Mouse (Mus musculus): Measurements from ENCODE around the gene Zg16. TPM values are rescaled to one million over a fixed set of nuclear protein-coding genes. Genes with fewer than 3 reads are reported as not detected.
A peak's percentile ranks its signal among the peaks of the same experiment; 100 is the strongest.

The Zg16 gene
- polyA plus RNA-seq, 1 experiment from 2014 or later = not detected

DNA sequence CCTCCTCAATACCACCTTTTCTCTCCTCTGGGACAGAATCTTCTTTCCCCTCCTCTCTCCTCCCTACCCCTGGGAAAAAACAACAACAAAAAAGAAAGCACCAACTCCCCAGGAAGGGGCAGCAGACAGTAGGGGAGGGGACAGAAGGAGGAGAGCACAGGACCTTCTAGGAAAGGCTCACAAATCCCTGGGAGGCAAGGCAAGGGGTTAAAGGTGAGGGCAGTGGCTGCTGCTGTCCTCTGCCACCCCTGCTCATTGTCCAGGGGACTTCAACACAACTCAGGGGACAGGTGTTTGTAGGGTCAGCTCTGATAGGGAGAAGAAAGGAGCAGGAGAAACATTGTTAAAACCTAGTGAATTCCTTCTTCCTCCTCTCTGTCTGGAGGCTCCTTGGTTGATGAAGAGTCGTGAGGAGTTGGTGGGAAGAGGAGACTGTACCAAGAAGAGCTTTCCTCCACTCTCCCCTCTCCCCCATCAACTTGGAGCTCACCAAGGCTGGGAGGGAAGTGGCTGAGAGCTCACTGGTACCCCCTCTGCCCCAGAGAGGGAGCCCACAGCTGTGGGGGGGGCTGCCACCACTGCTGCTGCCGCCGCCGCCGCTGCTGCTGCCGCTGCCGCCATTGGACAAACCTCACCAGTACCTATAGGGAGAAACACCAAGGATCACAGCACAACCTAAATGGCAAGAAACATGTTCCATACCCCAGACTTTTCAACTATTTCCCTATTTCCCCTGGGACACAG, 64.4 kb downstream of the Zg16 start:
- DNase-seq (ENCODE audit: low spot score) (no peak), ATAC-seq (ENCODE audit: low read depth) (no peak)
- Histone ChIP-seq H3K9ac (ENCODE audit: low read depth, low read length) (peak overlapping the region; percentile 98; the same call in 1 of the 2 replicates), H3K4me3 (ENCODE audit: low read depth, low read length) (no peak overlapping the region), H3K4me2 (ENCODE audit: low read depth, low read length) (peak overlapping the region; percentile 79), H3K27ac (replicated peaks; ENCODE audit: low read depth, low read length) (no peak overlapping the region), H3K9me3 (ENCODE audit: control insufficient read depth, low read length) (no peaks in the 10 kb centered on the region), H3K4me1 (ENCODE audit: control insufficient read depth, insufficient read depth, low read length) (peaks cover 34% of the 10 kb centered on the region), H3K36me3 (ENCODE audit: control insufficient read depth, insufficient read depth, low read length) (peaks cover 30% of the 10 kb centered on the region), H3K27me3 (replicated peaks; ENCODE audit: control insufficient read depth, insufficient read depth, low read length) (no peaks in the 10 kb centered on the region)
- 59% methylated on average over 3 of the region's 7 CpGs for WGBS

DNA sequence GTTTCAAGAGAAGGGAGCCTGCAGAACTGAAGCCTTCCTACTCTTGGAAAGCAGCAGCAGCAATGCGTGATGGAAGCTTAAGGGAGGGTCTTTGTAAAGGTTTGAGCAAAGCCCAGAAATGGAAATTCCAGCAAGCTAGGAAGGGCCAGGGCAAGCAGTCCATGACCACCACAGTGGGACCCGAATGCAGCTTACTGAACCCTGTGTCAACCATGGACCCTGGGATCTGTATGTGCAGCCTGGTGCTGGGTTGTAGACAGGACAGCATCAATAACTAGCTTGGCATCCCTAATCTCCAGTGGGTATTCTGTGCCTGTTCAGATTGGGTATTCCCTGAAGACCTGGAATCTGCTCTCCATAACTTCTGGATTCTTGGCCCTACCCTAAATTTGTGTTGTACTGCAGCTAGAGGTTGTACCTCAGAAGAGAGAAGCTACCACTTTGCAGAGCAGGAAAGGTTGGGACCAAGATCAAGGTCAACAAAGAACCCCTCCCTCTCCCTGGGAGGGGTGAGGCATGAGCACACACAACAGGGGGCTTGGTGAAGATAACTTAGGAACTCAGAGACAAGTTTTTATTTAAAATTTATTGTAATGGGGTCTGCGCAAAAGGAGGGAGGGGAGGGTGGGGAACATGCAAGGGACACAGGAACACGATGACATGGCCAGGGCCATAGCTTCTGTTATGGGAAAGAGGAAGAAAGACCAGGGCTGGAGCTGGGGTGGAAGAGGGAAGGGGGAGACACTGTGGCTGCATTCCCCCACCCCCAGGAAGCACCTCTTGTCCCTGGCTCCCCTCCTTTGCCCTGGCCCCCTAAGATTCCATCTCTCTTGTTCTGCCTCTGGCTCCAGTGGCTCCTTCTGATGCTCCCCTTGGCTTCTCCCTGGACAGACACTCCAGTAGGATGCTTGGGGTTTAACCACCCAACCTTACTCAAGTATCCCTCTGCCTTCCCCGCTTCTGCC, 65.3 kb downstream of the Zg16 start:
- no peak for ATAC-seq (ENCODE audit: low read depth)
- no peaks in the 10 kb centered on the region for H3K27me3 ChIP-seq (replicated peaks; ENCODE audit: control insufficient read depth, insufficient read depth, low read length)
- H3K27ac ChIP-seq (replicated peaks; ENCODE audit: low read depth, low read length) = peak overlapping the region; percentile 84
- peaks cover 30% of the 10 kb centered on the region for H3K36me3 ChIP-seq (ENCODE audit: control insufficient read depth, insufficient read depth, low read length)
- DNase-seq (ENCODE audit: low spot score) = peak; percentile 38
- peak overlapping the region; percentile 59 for H3K4me3 ChIP-seq (ENCODE audit: low read depth, low read length)
- H3K4me1 ChIP-seq (ENCODE audit: control insufficient read depth, insufficient read depth, low read length) = peaks cover 36% of the 10 kb centered on the region
- peak overlapping the region; percentile 78 for H3K9ac ChIP-seq (ENCODE audit: low read depth, low read length)
- H3K9me3 ChIP-seq (ENCODE audit: control insufficient read depth, low read length) = no peaks in the 10 kb centered on the region
- 38% methylated on average over 5 of the region's 5 CpGs for WGBS
- peak overlapping the region; percentile 83 for H3K4me2 ChIP-seq (ENCODE audit: low read depth, low read length)

DNA sequence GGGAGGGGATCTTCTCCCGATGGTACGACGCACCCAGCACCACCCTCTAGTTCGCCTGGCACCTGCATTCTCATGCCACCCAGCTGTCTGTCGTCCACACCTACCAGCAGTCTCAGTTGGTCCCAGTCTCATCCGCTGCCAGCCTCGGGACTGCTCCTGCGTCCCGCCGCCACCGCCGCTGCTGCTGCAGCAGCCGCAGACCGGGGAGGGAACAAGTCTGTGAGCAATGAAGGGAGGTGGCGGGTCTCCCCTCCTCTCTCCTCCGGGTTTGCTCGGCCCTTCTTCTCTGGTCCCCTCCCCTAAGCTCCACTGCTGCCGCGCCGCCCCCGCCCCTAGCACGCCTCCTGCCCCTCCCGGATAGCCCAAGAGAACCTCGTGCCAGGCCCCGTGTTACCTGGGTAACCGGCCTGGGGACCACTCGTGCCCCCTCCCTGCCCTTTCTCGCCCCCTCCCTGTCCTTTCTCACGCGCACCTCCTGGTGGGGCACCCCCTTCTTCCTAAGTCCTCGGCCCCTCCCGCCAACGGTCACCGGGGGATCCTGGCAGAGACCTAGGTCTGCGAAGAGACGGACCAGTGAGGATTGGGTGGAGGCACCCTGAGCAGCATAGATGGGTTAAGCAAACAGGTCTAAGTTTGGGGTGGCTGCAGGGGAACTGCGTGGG, 66.1 kb downstream of the Zg16 start, which contains the start of the genes Gm42742 and Prrt2:
TSS of gene Gm42742 (minus strand) at position 197 of the 662 bp plus-strand sequence.
TSS of gene Prrt2 (minus strand) at position 311 of the 662 bp plus-strand sequence.
- Histone ChIP-seq H3K4me2 (ENCODE audit: low read depth, low read length) (peak within 1 kb of the TSS; percentile 83), H3K36me3 (ENCODE audit: control insufficient read depth, insufficient read depth, low read length) (peaks cover 30% of the 10 kb centered on the region), H3K27me3 (replicated peaks; ENCODE audit: control insufficient read depth, insufficient read depth, low read length) (no peaks in the 10 kb centered on the region), H3K9me3 (ENCODE audit: control insufficient read depth, low read length) (no peaks in the 10 kb centered on the region), H3K4me1 (ENCODE audit: control insufficient read depth, insufficient read depth, low read length) (peaks cover 37% of the 10 kb centered on the region), H3K4me3 (ENCODE audit: low read depth, low read length) (peak within 1 kb of the TSS; percentile 59), H3K27ac (replicated peaks; ENCODE audit: low read depth, low read length) (peak within 1 kb of the TSS; percentile 84), H3K9ac (ENCODE audit: low read depth, low read length) (peak within 1 kb of the TSS; percentile 78)
- DNase-seq (ENCODE audit: low spot score) (peak; percentile 91), ATAC-seq (ENCODE audit: low read depth) (peak; percentile 48)
- WGBS = 2% methylated on average over 32 of the region's 37 CpGs

DNA sequence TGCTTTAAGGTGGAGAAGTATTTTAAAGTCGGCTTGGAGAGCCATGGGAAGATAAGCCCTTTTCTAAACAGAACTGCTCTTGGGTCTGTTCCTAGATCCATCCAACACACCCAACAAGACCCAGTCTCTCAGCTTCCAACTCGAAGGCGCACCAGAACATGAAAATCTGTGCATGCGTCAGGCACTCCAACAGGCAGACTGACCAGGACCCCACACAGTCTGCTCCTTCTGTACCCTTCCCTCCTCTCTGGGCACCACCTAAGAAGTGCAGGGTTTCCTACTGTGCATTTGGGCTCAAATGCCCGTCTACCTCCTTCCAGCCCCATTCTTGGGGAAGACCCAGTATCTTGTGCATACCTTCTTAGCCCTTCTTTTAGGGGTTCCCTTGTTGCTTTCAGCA, 66.6 kb downstream of the Zg16 start:
- peak overlapping the region; percentile 83 for H3K4me2 ChIP-seq (ENCODE audit: low read depth, low read length)
- peaks cover 41% of the 10 kb centered on the region for H3K4me1 ChIP-seq (ENCODE audit: control insufficient read depth, insufficient read depth, low read length)

DNA sequence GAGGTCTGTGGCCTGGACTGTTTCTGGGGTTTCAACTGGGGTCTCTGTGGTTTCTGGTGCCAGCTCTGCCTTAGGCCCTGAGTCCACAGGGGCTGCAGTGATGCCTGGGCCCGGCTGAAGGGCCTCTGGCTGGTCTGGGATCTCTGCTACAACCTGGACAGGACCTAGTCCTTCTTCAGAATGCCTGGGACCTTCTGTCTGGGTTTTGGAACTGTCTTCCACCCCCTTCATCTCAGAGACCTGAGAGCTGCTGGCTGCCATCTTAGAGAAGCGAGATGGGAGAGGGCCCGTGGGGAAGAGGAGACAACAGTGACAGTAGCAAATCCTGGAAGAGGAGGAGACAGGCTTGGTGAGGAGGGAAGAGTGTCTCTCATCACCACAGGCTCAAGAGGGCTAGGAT, 67.1 kb downstream of the Zg16 start:
- peak overlapping the region; percentile 84 for H3K27ac ChIP-seq (replicated peaks; ENCODE audit: low read depth, low read length)
- H3K4me3 ChIP-seq (ENCODE audit: low read depth, low read length) = peak overlapping the region; percentile 59
- 40% methylated on average over 3 of the region's 3 CpGs for WGBS
- ATAC-seq (ENCODE audit: low read depth) (no peak), DNase-seq (ENCODE audit: low spot score) (no peak)
- no peaks in the 10 kb centered on the region for H3K9me3 ChIP-seq (ENCODE audit: control insufficient read depth, low read length)
- no peaks in the 10 kb centered on the region for H3K27me3 ChIP-seq (replicated peaks; ENCODE audit: control insufficient read depth, insufficient read depth, low read length)
- peaks cover 37% of the 10 kb centered on the region for H3K36me3 ChIP-seq (ENCODE audit: control insufficient read depth, insufficient read depth, low read length)
- peak overlapping the region; percentile 78 for H3K9ac ChIP-seq (ENCODE audit: low read depth, low read length)
- H3K4me2 ChIP-seq (ENCODE audit: low read depth, low read length) = peak overlapping the region; percentile 83
- peaks cover 41% of the 10 kb centered on the region for H3K4me1 ChIP-seq (ENCODE audit: control insufficient read depth, insufficient read depth, low read length)

More for the DNA sequence above, 66.6 kb downstream of the Zg16 start:
- ATAC-seq (ENCODE audit: low read depth) = no peak
- Histone ChIP-seq H3K9ac (ENCODE audit: low read depth, low read length) (peak overlapping the region; percentile 78), H3K27ac (replicated peaks; ENCODE audit: low read depth, low read length) (peak overlapping the region; percentile 84), H3K4me3 (ENCODE audit: low read depth, low read length) (peak overlapping the region; percentile 59), H3K36me3 (ENCODE audit: control insufficient read depth, insufficient read depth, low read length) (peaks cover 36% of the 10 kb centered on the region), H3K9me3 (ENCODE audit: control insufficient read depth, low read length) (no peaks in the 10 kb centered on the region), H3K27me3 (replicated peaks; ENCODE audit: control insufficient read depth, insufficient read depth, low read length) (no peaks in the 10 kb centered on the region)
- no peak for DNase-seq (ENCODE audit: low spot score)
- WGBS = 36% methylated on average over 5 of the region's 5 CpGs

DNA sequence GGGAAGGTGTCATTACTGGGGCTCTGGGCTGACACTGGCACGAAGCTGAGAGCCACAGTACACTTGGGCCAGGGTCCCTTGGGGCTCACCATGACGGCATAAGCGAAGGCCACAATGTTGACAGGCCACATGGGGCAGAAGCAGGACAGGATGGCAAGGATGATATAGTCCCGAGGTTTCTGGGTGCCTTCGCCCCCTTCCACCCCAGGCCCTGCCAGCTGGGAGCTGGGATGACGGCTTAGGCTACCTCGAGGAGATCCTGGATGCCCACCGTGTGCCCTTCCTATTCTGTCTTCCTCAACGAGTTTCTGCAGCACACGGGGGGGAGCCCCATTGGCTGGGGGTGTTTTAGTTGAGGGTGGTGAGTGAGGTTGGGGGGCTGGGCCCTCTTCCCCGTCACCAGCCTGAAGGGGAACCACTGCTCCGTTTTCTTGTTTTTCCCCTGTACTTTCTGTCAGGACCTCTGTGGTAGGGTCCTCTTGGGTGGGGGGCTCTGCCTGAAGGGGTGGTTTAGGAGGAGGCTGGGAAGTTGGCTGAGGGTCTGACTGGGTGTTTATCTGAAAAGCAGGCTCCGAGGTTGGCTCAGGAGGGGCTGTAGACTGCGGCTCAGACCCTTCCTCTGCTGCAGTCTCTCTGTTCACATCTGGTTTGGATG, 67.7 kb downstream of the Zg16 start:
- WGBS = 55% methylated on average over 10 of the region's 14 CpGs
- H3K27me3 ChIP-seq (replicated peaks; ENCODE audit: control insufficient read depth, insufficient read depth, low read length) = no peaks in the 10 kb centered on the region
- DNase-seq (ENCODE audit: low spot score) (no peak), ATAC-seq (ENCODE audit: low read depth) (no peak)
- H3K4me3 ChIP-seq (ENCODE audit: low read depth, low read length) = peak overlapping the region; percentile 59
- H3K9me3 ChIP-seq (ENCODE audit: control insufficient read depth, low read length) = no peaks in the 10 kb centered on the region
- H3K36me3 ChIP-seq (ENCODE audit: control insufficient read depth, insufficient read depth, low read length) = peaks cover 40% of the 10 kb centered on the region
- peak overlapping the region; percentile 83 for H3K4me2 ChIP-seq (ENCODE audit: low read depth, low read length)
- peaks cover 41% of the 10 kb centered on the region for H3K4me1 ChIP-seq (ENCODE audit: control insufficient read depth, insufficient read depth, low read length)
- H3K27ac ChIP-seq (replicated peaks; ENCODE audit: low read depth, low read length) = peak overlapping the region; percentile 84
- H3K9ac ChIP-seq (ENCODE audit: low read depth, low read length) = peak overlapping the region; percentile 78

DNA sequence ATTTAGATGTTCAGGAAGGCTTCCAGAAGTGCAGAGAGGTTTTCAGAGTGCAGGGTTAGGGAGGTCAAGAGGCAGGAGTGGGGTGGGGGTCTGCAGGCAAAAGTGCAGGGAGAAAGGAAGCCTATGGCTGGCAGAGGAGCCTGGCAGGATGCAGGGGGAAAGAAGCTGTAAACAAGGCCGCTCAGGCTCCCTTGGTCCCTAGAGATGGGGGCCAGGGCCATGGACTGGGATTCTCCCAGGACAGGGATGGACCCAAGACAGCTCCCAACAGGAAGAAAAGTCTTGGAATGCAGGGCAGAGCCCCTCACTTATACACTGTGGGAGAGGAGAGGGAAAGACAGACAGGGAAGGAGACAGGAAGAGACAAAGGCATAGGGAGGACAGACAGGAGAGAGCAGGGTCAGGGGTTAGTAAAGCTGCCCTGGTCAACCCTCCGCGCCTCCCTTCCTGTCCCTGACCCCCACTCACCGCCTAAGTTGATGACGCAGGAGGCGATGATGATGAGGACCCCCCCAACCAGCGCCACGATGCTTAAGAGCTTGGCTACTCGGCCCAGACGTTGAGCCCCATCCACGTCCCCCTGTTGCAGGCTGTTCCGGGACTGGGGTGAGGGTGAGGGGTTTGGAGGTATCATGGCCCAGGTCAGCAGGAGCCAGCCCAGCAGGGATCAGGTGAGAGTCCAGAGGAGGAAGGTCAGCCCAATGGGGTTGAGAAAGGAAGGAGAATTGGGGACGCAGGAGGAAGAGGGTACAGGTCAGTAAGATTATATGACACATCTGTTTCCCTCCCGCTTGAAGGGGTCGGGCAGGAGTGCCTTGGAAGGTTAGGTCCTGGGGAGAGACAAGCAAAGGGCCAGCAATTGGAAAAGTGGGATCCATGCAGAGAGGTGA, 68.5 kb downstream of the Zg16 start:
- WGBS = 57% methylated on average over 14 of the region's 15 CpGs
- Histone ChIP-seq H3K4me3 (ENCODE audit: low read depth, low read length) (peak overlapping the region; percentile 73), H3K36me3 (ENCODE audit: control insufficient read depth, insufficient read depth, low read length) (peaks cover 40% of the 10 kb centered on the region), H3K4me2 (ENCODE audit: low read depth, low read length) (peak overlapping the region; percentile 83), H3K27me3 (replicated peaks; ENCODE audit: control insufficient read depth, insufficient read depth, low read length) (no peaks in the 10 kb centered on the region), H3K9me3 (ENCODE audit: control insufficient read depth, low read length) (no peaks in the 10 kb centered on the region), H3K4me1 (ENCODE audit: control insufficient read depth, insufficient read depth, low read length) (peaks cover 37% of the 10 kb centered on the region), H3K27ac (replicated peaks; ENCODE audit: low read depth, low read length) (peak overlapping the region; percentile 77), H3K9ac (ENCODE audit: low read depth, low read length) (peak overlapping the region; percentile 80)
- no peak for DNase-seq (ENCODE audit: low spot score)
- no peak for ATAC-seq (ENCODE audit: low read depth)
